Mouse (Mus musculus) testis, postnatal 10 days (tissue): ENCODE measurements around the gene Ly75.
A peak's percentile ranks its signal among the peaks of the same experiment; 100 is the strongest.

Experiments used
- DNase-seq: peaks from one replicate; pipeline ENCODE4 v3.0.0; 2021; ENCODE audit warnings: low spot score

The Ly75 gene

DNA sequence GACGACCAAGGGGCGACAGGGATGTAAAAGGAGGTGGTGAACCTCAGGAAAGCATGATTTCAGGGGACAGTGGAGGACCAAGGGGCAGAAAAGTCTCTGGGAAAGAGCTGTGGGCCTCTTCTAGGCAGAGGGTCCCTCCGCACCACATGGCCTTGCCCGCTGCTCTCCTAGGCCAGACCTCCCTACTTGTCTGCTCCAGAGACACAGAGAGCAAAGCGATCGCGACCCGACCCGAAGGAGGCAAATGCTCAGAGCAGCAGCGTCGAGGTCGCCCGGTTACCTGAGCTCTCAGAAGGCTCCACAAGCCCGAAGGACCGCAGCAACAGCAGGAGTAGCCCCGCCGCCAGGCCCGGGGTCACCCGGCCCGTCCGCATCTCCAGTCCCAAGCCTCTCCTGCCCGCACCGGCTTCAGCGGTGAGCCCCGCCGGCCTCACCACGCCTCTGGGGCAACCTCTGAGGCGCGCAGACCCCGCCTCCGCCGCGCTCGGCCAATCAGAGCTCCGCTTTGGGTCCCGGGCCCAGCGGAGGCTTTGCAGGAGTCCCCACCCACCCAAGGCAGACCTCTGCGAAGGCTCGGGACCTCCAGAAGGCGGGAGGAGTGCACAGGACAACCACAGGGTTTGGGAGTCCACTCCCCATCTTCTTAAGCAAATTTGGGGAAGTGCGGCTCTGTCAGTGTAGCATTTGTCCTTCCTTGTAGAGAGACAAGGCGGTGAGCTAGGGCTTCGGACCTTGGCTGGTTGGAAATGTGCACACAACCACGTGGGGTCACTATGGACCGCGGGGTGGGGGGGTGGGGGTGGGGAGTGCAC, at the start of gene Ly75:
TSS of gene Ly75 (minus strand) at position 446 of the 812 bp plus-strand sequence.
- peak; percentile 80 for DNase-seq

DNA sequence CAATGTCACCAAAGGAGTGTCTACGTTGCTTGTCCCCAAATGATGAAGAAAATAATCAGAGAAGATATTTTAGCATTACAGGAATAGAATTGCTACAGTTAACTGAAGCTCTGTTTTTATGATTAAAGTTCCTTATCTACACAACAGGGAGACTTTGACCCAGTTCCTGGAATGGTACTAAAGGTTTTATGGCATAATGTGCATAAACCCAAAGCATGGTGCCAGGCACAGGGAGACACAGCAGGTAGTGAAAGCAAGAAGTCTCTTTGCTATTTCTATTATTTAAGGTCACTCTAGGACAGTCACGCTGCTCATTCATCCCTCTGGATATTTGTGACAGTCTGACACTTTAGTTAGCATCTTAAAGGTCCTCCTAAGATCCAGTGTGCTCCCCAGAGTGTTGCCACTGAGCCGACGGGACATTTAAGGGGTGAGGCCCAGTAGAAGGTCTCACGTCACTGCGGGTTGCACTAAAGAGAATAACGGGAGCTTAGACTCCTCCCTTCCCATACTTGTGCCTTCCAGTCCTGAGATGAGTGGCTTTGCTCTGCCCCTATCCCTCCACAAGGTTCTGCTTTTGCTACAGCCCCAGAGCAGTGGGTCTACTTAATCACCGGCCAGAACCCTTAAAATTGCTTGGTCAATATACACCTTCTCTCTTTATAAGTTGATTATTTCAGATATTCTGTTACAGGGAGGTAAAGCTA, 47.4 kb upstream of the Ly75 start:
- no peak for DNase-seq

DNA sequence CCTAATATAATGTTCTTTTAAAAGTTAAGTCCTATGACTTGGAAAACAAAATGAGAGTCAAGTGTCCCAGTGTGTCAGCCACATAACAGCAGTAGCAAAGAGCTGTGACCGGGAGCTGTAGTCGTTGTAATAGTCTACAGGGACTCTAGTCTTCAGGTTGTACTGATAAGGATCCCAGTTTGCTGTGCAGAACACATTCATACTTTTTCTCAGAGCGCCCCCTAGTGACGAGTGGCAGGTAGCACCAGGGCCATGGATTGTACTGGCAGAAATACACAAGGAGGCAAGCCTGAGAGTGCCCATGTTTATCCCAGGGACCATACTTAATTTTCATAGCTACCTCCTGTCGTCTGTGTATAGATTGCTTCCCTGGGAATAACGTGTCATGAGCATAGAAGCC, 35.0 kb upstream of the Ly75 start:
- DNase-seq: peak; percentile 81

DNA sequence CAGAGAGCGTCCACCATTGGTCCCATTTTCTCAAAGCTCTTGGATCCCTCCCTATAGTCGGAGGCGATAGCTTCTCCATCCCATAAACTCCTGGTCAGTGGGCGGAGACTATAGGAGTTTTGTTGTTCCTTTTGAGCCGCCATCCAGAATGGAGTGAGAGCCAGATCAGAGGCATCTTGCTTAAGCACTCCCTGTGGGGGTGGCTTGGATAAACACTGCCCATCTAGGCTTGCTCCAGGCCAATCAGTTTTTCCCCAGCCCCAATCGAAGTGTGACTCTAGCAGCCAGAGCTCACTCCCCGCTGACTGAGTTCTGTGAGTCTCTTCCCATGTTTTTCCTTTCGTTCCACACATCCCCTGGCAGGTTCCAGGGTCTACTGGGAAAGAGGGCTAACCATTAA, 31.2 kb upstream of the Ly75 start:
- DNase-seq: no peak

DNA sequence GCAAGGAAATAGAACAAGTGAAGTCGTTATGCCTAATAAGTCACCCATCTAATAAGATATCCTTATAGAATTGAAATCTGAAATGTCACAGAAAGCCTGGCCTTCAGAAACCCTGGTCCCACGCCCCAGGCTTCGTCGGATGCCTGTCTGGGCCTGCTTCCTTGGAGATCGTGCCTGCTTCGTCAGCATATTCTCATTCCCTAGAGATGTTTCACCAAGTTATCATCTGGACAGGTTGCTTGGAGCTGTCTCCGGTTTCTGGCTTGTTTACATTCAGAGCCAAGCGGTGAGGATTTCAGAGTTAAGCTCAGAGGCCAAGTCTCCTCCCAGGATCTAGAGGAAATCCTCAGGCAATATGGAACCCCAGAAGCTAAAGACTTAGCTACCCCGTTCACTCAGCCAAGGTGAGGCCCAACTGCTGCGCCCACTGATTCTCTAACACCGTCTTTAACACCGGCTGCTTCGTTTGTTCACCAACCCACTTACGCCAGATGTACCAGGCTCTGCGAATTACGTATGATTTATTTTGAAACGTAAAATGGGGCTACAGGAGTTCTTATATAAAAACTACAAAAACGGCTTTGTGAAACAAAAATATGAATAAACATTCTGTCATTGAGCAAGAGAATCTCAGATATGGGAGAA, 30.0 kb upstream of the Ly75 start:
- no peak for DNase-seq

DNA sequence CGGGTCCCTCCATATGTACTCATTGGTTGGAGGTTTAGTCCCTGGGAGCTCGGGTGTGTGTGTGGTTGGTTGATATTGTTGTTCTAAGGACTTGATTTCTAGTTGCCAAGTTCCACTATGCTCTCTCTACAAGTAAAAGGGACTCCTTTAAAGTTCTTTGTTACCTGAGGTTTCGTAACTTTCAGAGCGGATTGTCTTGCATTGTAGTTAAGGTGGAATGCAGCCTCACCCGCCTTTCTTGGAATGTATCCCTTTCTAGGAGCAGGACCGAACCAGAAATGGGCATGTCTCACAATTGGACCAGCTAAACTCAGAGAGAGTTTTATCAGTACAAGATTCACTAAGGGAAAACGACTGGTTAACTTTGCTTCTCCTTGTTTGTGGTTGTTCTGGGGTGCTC, 28.1 kb upstream of the Ly75 start:
- no peak for DNase-seq

DNA sequence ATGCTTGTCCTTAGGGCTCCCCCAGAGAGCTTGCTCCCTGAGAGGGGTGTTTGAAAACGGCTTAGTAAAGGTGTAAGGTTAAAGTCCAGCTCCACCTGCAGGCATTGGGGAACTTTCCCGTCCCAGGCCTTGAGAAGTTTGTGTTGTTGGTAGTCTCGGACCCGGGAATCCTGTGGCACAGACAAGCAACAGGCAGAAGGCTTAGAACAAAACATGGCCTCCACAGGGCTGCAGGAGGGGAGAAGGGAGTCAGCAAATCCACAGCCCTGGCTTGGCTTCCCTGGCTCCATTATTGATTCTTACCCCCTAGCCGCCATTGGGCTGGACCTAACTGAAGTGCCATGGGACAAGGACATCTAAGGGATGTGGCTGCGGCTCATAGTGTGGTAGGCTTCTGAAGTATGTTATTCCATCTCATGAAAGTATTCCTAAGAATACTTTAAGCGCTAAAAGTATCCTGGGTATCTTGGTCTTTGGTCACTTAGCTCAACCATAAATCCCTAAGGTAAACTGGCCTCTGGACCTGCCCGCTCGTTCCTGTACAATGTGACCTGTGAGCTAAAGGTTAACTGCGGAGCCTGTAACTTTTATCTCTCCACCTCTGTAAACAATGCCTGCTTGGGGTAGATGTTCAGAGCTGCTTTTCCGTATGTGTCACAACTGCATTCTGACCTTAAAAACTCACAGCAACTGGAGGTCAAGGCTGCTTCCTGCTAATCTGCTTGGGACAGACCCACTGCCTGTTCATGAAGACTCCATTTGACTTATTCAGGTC, 27.1 kb upstream of the Ly75 start:
- DNase-seq: no peak

DNA sequence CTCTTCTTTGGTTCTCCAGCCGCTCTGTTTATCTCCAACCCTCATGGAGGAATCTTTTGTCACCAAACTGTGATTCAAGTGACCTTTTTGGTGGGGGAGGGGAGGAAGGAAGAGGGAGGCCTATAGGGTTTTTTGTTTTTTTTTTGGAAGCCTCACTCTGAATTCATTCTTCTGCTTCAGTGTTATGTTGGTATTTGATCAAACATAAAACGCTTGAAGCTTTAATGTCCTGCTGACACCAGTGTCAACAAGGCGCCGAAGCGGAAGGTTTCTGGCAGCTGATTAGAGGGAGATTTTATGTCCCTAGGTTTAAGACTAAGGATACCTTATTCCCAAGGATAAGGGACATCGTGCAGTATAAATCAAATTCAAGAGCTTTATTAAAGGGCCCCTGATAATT, 26.1 kb upstream of the Ly75 start:
- no peak for DNase-seq

DNA sequence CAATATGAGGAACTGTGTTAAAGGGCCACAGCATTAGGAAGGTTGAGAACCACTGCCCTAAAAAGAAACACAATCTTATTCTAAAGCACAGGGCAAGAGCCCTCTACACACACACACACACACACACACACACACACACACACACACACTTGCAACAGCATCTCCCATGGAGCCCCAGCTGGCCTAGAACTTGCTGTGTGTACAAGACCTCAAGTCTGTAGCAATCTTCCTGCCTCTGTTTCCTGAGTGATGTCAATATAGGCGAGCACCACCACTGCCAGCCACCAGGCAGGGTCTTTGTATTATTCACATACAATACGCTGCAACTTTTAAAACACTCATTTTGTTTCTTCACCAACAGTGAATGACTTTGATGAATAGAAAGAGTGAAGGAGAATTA, 24.3 kb upstream of the Ly75 start:
- DNase-seq: no peak

DNA sequence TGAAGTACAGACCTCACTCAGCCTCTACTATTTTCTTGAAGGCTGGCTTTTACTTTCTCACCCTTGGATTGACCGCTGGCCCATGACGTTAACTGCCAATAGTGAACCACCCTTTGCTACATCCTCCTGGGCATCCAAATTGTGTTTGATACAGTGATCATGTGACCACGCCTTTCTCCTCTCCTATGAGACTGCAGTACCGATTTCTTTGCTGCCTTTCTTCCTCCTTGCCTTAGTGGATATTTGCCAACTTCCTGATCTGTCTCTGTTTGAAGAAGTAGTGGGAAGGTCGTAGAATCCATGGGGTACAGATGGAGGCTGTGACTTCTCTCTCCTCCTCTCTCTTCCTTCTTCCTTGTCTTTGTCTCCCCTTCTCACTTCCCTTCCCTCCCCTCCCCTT, 22.3 kb upstream of the Ly75 start:
- no peak for DNase-seq

DNA sequence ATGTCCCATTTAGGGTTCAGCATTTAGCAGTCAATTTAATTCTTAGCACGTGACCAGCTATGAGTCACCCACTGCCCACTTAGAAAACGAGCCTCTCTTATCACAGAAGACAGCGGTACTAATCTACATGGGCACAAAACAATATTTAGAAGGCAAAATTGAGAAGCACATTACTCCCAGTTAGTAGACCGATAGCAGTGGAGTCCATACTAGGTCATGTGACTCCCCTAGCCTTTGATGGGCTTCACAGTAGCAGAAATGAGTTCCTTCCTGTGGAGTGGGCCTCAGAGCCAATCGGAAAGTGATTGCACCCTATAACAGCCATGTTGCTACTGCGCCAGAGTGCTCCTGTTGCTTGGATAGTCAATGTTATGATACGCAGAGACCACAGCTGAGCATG, 21.7 kb upstream of the Ly75 start:
- DNase-seq: no peak

DNA sequence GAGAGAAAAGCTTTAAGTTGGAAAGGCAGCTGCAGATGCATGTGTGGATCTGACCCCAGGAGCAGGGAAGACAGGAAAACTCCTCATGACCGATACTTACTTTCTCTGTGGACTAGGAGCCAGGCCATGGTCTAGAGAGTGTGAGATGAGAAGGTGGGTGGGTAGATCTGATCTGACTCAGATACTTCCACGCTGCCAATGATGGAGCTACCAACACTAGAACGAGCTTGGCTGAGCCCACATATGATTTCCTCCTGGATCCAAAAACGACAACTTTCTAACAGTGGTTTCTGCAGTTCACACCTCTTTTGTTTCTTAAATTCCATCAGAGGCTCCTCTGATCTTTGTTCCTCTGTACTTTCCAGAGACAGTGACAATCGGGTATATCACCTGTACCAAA, 18.6 kb upstream of the Ly75 start:
- DNase-seq: no peak

DNA sequence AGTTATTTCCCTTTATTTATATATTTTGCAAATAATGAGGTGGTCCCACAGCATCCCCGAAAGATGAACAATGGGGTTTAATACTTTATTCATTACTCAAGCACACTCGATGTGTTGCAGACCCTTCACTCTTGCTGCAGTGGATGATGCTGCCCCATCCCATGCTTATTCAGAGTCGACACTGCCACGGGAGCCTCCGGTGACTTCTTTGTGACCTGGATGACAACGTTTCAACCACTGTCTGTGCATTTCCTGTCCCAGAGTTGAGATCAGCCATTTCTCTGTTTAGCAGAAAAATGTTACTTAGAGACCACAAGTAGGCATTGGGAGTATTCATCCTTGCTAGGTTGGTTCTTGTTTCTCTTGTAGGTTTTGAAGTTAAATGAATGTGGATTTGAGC, 10.7 kb upstream of the Ly75 start:
- no peak for DNase-seq

DNA sequence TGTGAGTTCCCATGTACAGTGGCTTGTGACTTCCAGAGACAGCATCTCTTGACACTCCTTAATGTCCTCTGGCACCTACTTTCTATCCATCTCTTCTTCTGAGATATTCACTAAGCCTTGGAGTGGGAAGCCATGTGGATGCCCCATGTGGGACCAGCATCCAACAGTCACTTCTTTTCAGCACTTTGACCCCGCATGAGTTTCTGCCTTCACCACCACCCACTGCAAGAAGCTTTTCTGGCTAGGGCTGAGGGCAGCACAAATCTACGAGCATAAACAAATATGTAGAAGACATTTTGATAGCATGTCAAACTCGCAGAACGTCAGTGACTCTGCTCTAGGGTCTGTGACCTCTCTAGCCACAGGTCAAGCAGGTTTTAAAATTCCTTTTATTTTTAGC, 9.2 kb upstream of the Ly75 start:
- no peak for DNase-seq

DNA sequence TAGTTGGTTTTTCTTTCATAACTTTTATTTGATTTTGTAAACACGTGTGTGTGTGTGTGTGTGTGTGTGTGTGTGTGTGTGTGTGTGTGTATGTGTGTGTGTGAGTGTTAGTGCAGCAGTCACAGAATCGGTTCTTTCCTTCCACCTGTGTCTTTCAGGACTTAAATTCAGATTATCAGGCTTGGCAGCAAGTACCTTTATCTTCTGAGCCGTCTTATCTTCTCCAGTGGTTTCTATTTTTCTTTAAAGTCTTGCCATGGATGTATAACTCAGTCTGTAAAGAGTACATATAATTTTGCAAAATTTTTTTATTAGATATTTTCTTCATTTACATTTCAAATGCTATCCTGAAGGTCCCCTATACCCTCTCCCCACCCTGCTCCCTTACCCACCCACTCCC, 4.3 kb upstream of the Ly75 start:
- no peak for DNase-seq

DNA sequence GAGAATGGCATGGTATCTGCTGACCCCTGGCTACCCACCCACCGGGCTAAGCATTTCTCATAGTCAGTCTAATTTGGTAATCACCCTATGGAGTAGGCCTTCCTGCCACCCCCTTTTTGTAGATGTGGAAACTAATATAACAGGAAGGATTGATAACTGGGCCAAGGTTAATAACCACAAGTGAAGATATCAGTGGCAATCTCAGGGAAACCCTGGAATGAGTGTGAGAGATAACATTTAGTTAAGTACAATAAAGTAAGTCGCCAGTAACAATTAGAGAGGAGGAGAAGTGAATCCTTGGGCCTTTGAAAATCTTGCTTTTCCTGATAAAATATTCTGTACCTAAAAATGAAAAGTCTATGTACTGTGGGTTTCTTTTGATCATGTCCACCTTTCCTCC, 3.7 kb upstream of the Ly75 start:
- DNase-seq: no peak

DNA sequence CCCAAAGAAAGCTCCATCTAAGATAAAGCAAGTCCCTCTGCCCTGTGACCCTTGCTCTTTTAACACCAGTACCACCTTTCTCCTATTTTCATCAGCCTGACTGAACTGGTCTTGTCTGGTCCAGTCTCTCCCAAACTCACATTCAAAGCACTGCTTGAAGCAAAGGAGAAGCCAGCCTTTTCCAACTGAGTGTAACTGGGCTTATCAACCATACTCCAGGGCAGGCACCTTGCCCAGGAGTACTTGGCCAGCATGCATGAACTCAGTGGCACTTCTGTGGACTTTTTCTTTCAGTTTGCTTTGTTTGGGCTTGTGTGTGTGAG, 1.6 kb upstream of the Ly75 start:
- no peak for DNase-seq

DNA sequence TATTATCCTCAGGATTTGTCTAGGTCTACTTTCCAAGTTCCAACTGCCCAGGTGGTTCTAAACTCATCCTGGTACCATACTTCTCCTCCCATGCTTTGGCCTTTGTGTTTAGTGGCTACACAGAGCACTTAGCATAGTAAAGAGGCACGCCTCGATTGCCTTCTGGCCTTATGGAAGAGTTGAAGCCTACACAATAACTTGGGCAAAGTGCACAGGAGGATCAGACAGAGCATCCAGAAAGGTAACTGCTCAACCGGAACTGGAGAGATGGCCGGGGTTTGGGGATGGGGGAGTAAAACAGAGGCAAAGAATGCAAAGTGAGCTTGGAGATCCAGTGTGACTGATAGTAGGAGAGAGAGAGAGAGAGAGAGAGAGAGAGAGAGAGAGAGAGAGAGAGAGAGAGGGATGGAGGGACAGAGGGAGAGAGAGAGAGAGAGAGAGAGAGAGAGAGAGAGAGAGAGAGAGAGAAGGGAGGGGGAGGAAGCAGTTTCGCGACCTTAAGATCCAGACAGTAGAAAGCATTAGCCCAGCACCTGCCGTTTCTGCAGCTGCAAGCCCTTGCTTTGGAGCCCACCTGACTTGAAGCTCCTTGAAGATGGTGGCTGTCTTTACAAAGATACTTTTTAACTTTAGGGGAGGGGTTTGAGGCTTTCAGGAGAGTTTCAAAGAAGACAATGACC, 1.1 kb upstream of the Ly75 start:
- DNase-seq: no peak

DNA sequence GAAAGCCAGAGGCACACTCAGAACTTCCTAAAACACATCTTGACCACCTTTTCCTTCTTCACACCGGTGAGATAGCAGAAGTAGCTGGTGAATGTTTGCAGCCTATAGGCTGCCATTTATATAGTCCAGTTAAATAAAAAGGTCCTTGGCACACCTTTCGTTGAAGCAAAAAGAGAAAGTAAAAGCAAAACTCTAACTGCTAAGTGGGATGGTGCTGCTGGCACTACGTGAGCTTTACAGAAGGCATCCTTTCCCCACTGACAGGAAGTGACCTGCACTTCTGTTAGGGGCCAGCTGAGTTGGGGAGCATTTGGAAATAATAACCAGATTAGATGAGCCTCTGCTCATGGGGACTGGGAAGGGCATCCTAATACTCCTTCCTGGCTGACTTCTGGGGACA, 757 bp downstream of the Ly75 start:
- no peak for DNase-seq

DNA sequence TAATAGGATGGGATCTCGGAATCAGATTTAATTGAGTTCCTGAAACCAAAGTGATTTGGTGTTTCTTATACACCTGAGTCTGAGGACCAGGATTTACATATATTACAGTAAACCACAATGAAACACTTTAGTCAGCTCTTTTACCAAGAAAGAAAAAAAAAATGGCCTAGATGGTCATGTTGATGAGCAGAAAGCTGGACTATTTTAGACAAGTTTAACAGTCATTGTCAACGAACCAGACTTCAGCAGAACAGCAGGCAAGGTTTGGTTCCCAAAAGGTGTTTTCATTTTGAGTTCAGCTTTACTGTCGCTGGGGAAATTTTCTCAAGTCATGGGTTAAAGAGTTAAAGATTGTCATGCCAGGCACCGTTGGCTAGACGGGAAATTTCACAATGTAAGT, 5.8 kb downstream of the Ly75 start:
- DNase-seq: no peak

DNA sequence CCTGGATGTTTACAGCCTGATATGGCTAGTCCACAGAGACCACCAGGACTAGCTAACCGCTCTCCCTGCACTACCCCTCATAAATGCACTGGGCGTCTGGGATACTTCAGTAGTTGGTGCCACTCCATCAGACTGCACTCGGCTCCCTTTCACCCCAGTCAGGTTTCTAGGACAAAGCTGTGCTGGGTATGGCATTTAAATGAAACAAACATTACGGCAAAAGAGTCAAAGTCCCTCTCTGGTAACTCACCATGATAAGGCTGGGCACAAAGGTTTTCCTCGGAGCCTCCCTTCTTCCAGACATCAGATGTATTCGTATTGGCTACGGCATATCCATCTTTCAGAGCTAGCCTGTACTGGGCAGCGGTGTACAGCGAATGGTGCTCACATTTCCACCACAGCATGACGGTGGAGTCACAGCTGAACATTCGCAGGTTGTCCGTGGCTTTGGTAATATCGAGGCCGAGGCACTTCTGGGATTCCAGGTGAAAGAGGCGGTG, 7.4 kb downstream of the Ly75 start:
- DNase-seq: no peak

DNA sequence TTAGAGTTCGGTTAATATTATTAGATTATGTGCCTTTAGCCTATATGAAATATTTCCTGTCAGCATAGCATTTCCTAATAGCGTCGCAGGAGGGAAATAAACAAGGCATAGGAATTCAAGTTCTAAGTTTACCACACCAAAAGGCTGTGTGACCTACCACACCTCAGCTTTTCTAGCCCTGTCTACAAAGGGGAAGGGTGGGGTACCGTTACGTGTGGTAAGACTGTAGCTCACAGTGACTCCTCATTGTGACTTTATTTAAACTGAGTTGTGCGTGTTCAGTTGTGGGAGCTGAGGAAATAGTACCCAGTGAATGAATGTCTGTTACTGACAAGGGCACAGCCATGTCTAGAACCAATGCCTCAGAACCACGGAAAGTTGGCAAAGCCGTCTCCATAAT, 8.0 kb downstream of the Ly75 start:
- DNase-seq: no peak
